Mouse (Mus musculus) kidney, adult 2 months (tissue): Measurements from ENCODE around the gene Gm21093. TPM values are rescaled to one million over a fixed set of nuclear protein-coding genes. Genes with fewer than 3 reads are reported as not detected.
"Not testable (repeated sequence)": the region's sequence is repeated elsewhere in the genome, so short reads cannot be mapped to it uniquely, and the experiment has no call there.

ENCODE experiments used
- DNase-seq: peaks from one replicate; pipeline ENCODE4 v3.0.0; 2021
- H3K27ac ChIP-seq: fragments of 200-500 bp; 2 replicates; pipeline ENCODE4 v1.5.1; 2012; ENCODE audit warnings: low read depth, low read length, control low read depth, inconsistent platforms; ENCODE audit not compliant: insufficient read depth
- H3K27me3 ChIP-seq: fragments of 200-500 bp; replicated peaks from 2 replicates; pipeline ENCODE4 v1.6.1; 2012; ENCODE audit warnings: mild to moderate bottlenecking, moderate library complexity, low read length, inconsistent platforms; ENCODE audit not compliant: control insufficient read depth, insufficient read depth
- H3K36me3 ChIP-seq: fragments of 200-500 bp; 2 replicates; pipeline ENCODE4 v1.6.1; 2012; ENCODE audit warnings: mild to moderate bottlenecking, moderate library complexity, low read length, inconsistent platforms; ENCODE audit not compliant: control insufficient read depth, insufficient read depth
- H3K4me1 ChIP-seq: fragments of 200-500 bp; 2 replicates; pipeline ENCODE4 v1.6.1; 2011; ENCODE audit warnings: low read length; ENCODE audit not compliant: control insufficient read depth, insufficient read depth
- H3K4me3 ChIP-seq: fragments of 200-500 bp; 2 replicates; pipeline ENCODE4 v1.5.1; 2011; ENCODE audit warnings: mild to moderate bottlenecking, low read depth, low read length, control low read depth; ENCODE audit not compliant: insufficient read depth
- WGBS: fragments of 180-500 bp; shearing (Covaris S2); methylation state at CpG from one replicate; pipeline ENCODE4 v1.1.7; 2018; 5-methylcytosine and 5-hydroxymethylcytosine counted together
- polyA plus RNA-seq: library from polyadenylated mRNA; depleted of rRNA; stranded (reverse); fragments of >200 nt; gene quantifications from 2 replicates; pipeline ENCODE4 v1.2.3, GENCODE M21; 2012; rRNA removed

The Gm21093 gene
- polyA plus RNA-seq: 0.05 TPM in 1 of 2 replicates, not detected in the other

DNA sequence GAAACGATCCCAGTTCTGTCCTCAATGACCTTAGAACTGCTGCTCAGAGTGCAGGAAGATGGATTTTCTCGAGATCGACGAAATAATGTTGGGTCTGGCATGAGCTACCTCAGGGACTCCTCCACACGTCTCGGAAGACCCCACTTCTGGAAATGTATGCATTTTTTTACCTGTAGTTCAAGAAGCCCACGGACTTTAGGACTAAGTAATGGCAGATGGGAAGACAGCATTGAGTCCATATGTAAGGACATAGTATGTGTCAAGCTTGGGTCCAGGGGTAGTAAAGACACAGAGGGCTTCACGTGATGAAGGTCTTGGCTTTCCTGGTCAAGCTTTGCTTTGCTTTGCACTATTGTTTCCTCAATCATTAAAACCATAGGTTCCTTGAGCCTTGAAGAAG lies at the start of gene Gm21093:
Gene Gm21093, minus strand, starts transcription at position 101 of the 400 bp plus-strand sequence.
- not testable (repeated sequence) for H3K36me3 ChIP-seq, H3K27me3 ChIP-seq, H3K27ac ChIP-seq, H3K4me1 ChIP-seq, DNase-seq, H3K4me3 ChIP-seq
- WGBS: no CpG with 5 or more reads among the region's 8 CpGs

Other genes with a start within 250 kb of the Gm21093 start
- gene Gm21541, start 131.1 kb downstream of the Gm21093 start, polyA plus RNA-seq: 5.1 and 7.9 TPM in 2 replicates
- gene Gm20878, start 93.2 kb downstream of the Gm21093 start, polyA plus RNA-seq: 1.4 and 2.1 TPM in 2 replicates
- 0.19 and 0.23 TPM in 2 replicates for gene Fam205a4, start 68.7 kb downstream of the Gm21093 start, polyA plus RNA-seq
- not detected in 2 replicates for gene Gm3893, start 56.5 kb upstream of the Gm21093 start, polyA plus RNA-seq
- not detected in 2 replicates for gene Gm13304, start 80.1 kb upstream of the Gm21093 start, polyA plus RNA-seq
- gene Gm13306, start 118.7 kb upstream of the Gm21093 start, polyA plus RNA-seq: 1.2 TPM in 1 of 2 replicates, not detected in the other
- gene Gm13305, start 133.9 kb upstream of the Gm21093 start, polyA plus RNA-seq: 0.08 and 0.27 TPM in 2 replicates
- not detected in 2 replicates for gene Gm10600, start 205.9 kb upstream of the Gm21093 start, polyA plus RNA-seq
- 2.0 TPM in 1 of 2 replicates, not detected in the other for gene Ccl21b, start 221.0 kb upstream of the Gm21093 start, polyA plus RNA-seq